Mouse (Mus musculus): ENCODE results near the gene Myl6b. TPM values are rescaled to one million over a fixed set of nuclear protein-coding genes. Genes with fewer than 3 reads are reported as not detected.

Myl6b gene
- polyA plus RNA-seq, 1 experiment, result 5.5 TPM

GRCm38 (mm10) chr10:128445407-128445806 lies 53.1 kb downstream of the Myl6b start:
- no peak for DNase-seq (ENCODE audit: low read depth)

DNA sequence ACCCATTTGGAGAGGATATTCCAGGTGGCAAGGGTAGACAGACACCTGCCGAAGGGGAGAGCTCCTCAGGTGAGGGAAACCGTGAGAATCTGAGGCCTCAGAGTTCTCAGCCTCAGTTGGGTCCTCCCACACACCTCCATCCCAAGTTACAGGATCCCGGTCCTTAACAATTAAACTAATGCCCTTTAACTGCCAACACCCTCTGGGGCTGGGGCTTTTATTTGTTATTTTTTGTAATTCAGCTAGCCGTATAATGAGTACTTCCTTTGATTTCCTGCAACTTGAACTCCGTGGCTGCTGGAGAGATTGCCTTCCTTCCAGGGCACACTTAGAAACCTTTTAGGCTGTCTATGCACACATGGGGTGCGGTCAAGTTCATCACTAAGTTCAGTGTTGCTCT lies 54.1 kb downstream of the Myl6b start:
- DNase-seq (ENCODE audit: low read depth), result no peak

Other genes with a start within 250 kb of the Myl6b start
- 0.75 TPM in 1 of 2 replicates, not detected in the other for gene Apon, start 244.6 kb downstream of the Myl6b start, polyA plus RNA-seq (2012; rRNA removed)
- 0.14 and 2.2 TPM in 2 replicates for gene Apof, start 230.0 kb downstream of the Myl6b start, polyA plus RNA-seq (2012; rRNA removed)
- 29.0 and 31.4 TPM in 2 replicates for gene Stat2, start 228.1 kb downstream of the Myl6b start, polyA plus RNA-seq (2012; rRNA removed)
- 0.34 TPM in 1 of 2 replicates, not detected in the other for gene Il23a, start 199.9 kb downstream of the Myl6b start, polyA plus RNA-seq (2012; rRNA removed)
- gene Pan2, start 195.3 kb downstream of the Myl6b start, polyA plus RNA-seq (2012; rRNA removed), result 22.9 and 23.6 TPM in 2 replicates
- gene Cnpy2, start 176.2 kb downstream of the Myl6b start, polyA plus RNA-seq (2012; rRNA removed), result 96.7 and 103 TPM in 2 replicates
- 252 and 282 TPM in 2 replicates for gene Cs, start 161.0 kb downstream of the Myl6b start, polyA plus RNA-seq (2012; rRNA removed)
- gene Coq10a, start 129.7 kb downstream of the Myl6b start, polyA plus RNA-seq (2012; rRNA removed), result 63.0 and 63.8 TPM in 2 replicates
- gene Ankrd52, start 121.6 kb downstream of the Myl6b start, polyA plus RNA-seq (2012; rRNA removed), result 27.4 and 35.1 TPM in 2 replicates
- gene Slc39a5, start 97.5 kb downstream of the Myl6b start, polyA plus RNA-seq (2012; rRNA removed), result 0.27 and 0.38 TPM in 2 replicates
- 29.8 and 32.6 TPM in 2 replicates for gene Nabp2, start 87.2 kb downstream of the Myl6b start, polyA plus RNA-seq (2012; rRNA removed)
- 35.3 and 38.9 TPM in 2 replicates for gene Rnf41, start 87.0 kb downstream of the Myl6b start, polyA plus RNA-seq (2012; rRNA removed)
- gene Smarcc2, start 39.4 kb downstream of the Myl6b start, polyA plus RNA-seq (2012; rRNA removed), result 92.5 and 115 TPM in 2 replicates
- gene Myl6, start 4.5 kb downstream of the Myl6b start, polyA plus RNA-seq (2012; rRNA removed), result 1,302 and 1,405 TPM in 2 replicates
- 135 and 140 TPM in 2 replicates for gene Esyt1, start 27.2 kb upstream of the Myl6b start, polyA plus RNA-seq (2012; rRNA removed)
- gene Zc3h10, start 49.1 kb upstream of the Myl6b start, polyA plus RNA-seq (2012; rRNA removed), result 11.8 and 13.0 TPM in 2 replicates
- gene Rpl41, start 50.6 kb upstream of the Myl6b start, polyA plus RNA-seq (2012; rRNA removed), result 2,438 and 2,660 TPM in 2 replicates
- gene Pa2g4, start 67.3 kb upstream of the Myl6b start, polyA plus RNA-seq (2012; rRNA removed), result 22.1 and 27.5 TPM in 2 replicates
- gene Erbb3, start 91.0 kb upstream of the Myl6b start, polyA plus RNA-seq (2012; rRNA removed), result 30.3 and 42.5 TPM in 2 replicates
- gene Rps26, start 128.1 kb upstream of the Myl6b start, polyA plus RNA-seq (2012; rRNA removed), result 1,272 and 1,645 TPM in 2 replicates
- gene Ikzf4, start 147.3 kb upstream of the Myl6b start, polyA plus RNA-seq (2012; rRNA removed), result 1.6 and 4.0 TPM in 2 replicates
- 154 and 180 TPM in 2 replicates for gene Suox, start 175.4 kb upstream of the Myl6b start, polyA plus RNA-seq (2012; rRNA removed)
- gene Rab5b, start 197.6 kb upstream of the Myl6b start, polyA plus RNA-seq (2012; rRNA removed), result 101 and 107 TPM in 2 replicates
- gene Pmel, start 205.5 kb upstream of the Myl6b start, polyA plus RNA-seq (2012; rRNA removed), result 48.9 and 54.5 TPM in 2 replicates
- gene Cdk2, start 206.3 kb upstream of the Myl6b start, polyA plus RNA-seq (2012; rRNA removed), result 19.5 and 23.5 TPM in 2 replicates
- gene Dgka, start 246.2 kb upstream of the Myl6b start, polyA plus RNA-seq (2012; rRNA removed), result 16.3 and 16.6 TPM in 2 replicates
- 24.9 and 25.1 TPM in 2 replicates for gene Pym1, start 249.2 kb upstream of the Myl6b start, polyA plus RNA-seq (2012; rRNA removed)